Mouse (Mus musculus): ENCODE data around the gene Sqstm1.

DNA sequence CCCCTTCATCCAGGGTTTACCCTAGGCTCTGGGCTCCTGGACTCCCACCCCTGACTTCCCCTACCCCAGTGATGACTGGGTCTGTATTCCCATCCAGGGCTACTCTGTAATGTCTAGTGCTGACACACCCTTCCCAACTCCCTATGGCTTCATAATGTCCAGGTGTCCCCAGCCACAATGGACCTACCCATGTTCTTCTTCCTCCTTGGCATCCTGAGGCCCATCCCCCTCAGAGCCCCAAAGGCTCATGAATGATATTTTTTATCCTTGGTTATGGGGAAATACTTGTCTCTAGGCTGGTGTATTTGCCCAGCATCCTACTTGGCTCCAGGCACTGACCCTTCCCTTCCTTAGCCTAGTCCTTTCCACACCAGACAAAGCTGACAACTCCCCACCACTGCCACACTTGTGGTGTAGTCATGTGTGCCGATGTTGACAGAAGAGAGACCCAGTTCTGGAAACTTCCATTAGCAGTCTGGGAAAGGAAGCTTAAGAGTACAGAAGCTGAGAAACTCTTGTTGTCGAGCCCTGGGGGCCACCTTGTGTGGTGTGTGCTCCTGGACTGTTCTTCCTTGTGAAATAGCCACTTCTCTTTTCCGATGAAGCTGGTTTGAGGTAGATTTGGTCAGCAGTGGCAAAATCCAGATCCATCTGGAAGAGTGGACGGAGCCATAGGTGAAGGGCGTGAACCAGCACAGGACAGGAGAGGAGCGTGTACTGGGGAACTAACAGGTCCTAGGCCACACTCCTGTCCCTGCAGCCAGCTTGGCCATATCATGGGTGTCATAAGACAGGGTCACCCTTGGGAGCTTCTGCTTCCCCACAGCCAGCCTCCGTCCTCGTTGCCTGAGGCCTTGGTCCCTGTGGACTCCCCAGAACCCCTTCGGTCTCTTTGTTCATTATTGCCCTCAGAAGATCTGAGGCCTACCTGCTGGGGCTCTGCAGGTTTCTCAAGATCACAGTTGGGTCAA is 28.5 kb upstream of the Sqstm1 start:
- TF ChIP-seq CTCF (IDR thresholded peaks at IDR 0.05; ENCODE audit: extremely low read depth, insufficient read depth, insufficient read length, insufficient replicate concordance) (no peak), POLR2A (IDR thresholded peaks at IDR 0.05; ENCODE audit: low read depth, low read length) (no peak)

Measured in spleen, adult 2 months (tissue).